Mouse (Mus musculus): ENCODE results near the gene Gtf2a2. TPM values are rescaled to one million over a fixed set of nuclear protein-coding genes. Genes with fewer than 3 reads are reported as not detected.

The Gtf2a2 gene
- total and polyA plus RNA-seq, 2 experiments from 2014 or later: 105 to 203 TPM

DNA sequence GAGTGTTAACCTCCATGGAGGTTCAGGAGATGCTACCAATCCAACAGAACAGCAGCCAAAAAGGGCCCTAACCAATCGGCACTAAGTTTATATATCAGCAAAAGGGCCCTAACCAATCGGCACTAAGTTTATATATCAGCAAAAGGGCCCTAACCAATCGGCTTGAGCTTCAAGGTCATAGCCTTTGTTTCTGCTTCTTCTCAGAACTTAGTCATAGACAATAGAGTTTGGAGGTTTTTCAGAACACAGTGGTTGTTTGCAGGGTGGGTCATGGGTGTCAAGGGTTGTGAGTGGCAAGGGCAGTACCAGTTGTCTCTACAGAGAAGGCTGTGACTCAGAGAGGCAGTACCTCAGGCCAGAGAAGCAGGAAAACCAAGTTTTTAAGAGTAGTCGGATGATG lies 29.8 kb downstream of the Gtf2a2 start:
- DNase-seq (ENCODE audit: low spot score) (no peak), ATAC-seq (ENCODE audit: insufficient read depth, low read depth) (no peak)
- Histone ChIP-seq H3K9me3 (replicated peaks; ENCODE audit: control insufficient read depth, low read length) (no peaks in the 10 kb centered on the region), H3K4me3 (ENCODE audit: low read depth, low read length) (no peak overlapping the region), H3K4me1 (ENCODE audit: control insufficient read depth, insufficient read depth) (no peaks in the 10 kb centered on the region), H3K9ac (replicated peaks; ENCODE audit: low read depth, low read length) (no peak overlapping the region), H3K36me3 (replicated peaks; ENCODE audit: control insufficient read depth, insufficient read depth, low read length) (no peaks in the 10 kb centered on the region), H3K27me3 (ENCODE audit: control insufficient read depth, insufficient read depth, low read length) (no peaks in the 10 kb centered on the region), H3K4me2 (ENCODE audit: low read depth, low read length) (no peak overlapping the region), H3K27ac (ENCODE audit: low read depth) (no peak overlapping the region)
- no peak for TF ChIP-seq CTCF (IDR thresholded peaks at IDR 0.05; ENCODE audit: low read depth)
- TF ChIP-seq EP300 (IDR thresholded peaks at IDR 0.05; ENCODE audit: low read depth): no peak
- 84% methylated on average over 4 of the region's 4 CpGs for WGBS

DNA sequence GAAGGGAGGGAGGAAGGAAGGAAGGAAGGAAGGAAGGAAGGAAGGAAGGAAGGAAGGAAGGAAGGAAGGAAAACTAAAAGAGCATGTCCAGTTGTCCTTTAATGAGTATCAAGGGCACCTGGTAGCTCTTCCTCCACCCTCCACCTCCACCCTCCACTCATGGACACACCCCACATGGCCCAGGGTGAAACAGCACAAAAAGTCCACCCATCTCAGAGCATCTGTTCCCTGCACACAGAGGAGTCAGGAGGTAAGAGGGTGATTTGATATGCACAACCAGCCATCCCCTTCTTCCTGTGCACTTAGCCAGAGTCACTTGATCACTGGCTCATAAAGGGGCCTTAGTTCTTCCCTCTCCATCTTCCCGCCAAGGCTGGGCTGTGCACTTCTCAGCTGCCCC lies 30.6 kb downstream of the Gtf2a2 start:
- no peaks in the 10 kb centered on the region for H3K9me3 ChIP-seq (replicated peaks; ENCODE audit: control insufficient read depth, low read length)
- ATAC-seq (ENCODE audit: insufficient read depth, low read depth): no peak
- 85% methylated on average over 1 of the region's 1 CpGs for WGBS
- H3K36me3 ChIP-seq (replicated peaks; ENCODE audit: control insufficient read depth, insufficient read depth, low read length): no peaks in the 10 kb centered on the region
- H3K4me2 ChIP-seq (ENCODE audit: low read depth, low read length): no peak overlapping the region
- no peaks in the 10 kb centered on the region for H3K4me1 ChIP-seq (ENCODE audit: control insufficient read depth, insufficient read depth)
- H3K9ac ChIP-seq (replicated peaks; ENCODE audit: low read depth, low read length): no peak overlapping the region
- TF ChIP-seq EP300 (IDR thresholded peaks at IDR 0.05; ENCODE audit: low read depth): no peak
- TF ChIP-seq CTCF (IDR thresholded peaks at IDR 0.05; ENCODE audit: low read depth): no peak
- no peak for DNase-seq (ENCODE audit: low spot score)
- no peak overlapping the region for H3K27ac ChIP-seq (ENCODE audit: low read depth)
- H3K27me3 ChIP-seq (ENCODE audit: control insufficient read depth, insufficient read depth, low read length): no peaks in the 10 kb centered on the region
- no peak overlapping the region for H3K4me3 ChIP-seq (ENCODE audit: low read depth, low read length)

DNA sequence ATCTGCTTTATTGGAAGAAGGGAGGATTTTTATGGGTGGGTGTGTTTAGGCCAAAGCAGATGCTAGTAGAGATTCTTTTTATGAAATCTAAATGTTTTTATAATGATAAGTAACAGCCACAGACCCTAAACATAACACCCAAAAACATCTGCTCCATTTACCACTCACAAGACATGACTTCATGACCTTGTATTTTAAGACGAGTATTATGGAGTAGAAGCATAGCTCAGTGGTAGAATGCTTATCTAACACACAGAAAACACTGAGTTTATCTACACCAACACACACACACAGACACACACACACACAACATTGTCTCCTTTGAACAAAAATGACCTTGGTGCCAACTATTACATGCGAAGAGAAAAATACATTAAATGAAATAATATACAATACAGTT lies 32.5 kb downstream of the Gtf2a2 start:
- ATAC-seq (ENCODE audit: insufficient read depth, low read depth) (no peak), DNase-seq (ENCODE audit: low spot score) (no peak)
- H3K4me3 ChIP-seq (ENCODE audit: low read depth, low read length): no peak overlapping the region
- H3K4me2 ChIP-seq (ENCODE audit: low read depth, low read length): no peak overlapping the region
- H3K36me3 ChIP-seq (replicated peaks; ENCODE audit: control insufficient read depth, insufficient read depth, low read length): no peaks in the 10 kb centered on the region
- no peak overlapping the region for H3K27ac ChIP-seq (ENCODE audit: low read depth)
- TF ChIP-seq CTCF (IDR thresholded peaks at IDR 0.05; ENCODE audit: low read depth) (no peak), EP300 (IDR thresholded peaks at IDR 0.05; ENCODE audit: low read depth) (no peak)
- no peaks in the 10 kb centered on the region for H3K9me3 ChIP-seq (replicated peaks; ENCODE audit: control insufficient read depth, low read length)
- WGBS: 36% methylated on average over 2 of the region's 2 CpGs
- no peaks in the 10 kb centered on the region for H3K4me1 ChIP-seq (ENCODE audit: control insufficient read depth, insufficient read depth)
- H3K9ac ChIP-seq (replicated peaks; ENCODE audit: low read depth, low read length): no peak overlapping the region
- H3K27me3 ChIP-seq (ENCODE audit: control insufficient read depth, insufficient read depth, low read length): no peaks in the 10 kb centered on the region

DNA sequence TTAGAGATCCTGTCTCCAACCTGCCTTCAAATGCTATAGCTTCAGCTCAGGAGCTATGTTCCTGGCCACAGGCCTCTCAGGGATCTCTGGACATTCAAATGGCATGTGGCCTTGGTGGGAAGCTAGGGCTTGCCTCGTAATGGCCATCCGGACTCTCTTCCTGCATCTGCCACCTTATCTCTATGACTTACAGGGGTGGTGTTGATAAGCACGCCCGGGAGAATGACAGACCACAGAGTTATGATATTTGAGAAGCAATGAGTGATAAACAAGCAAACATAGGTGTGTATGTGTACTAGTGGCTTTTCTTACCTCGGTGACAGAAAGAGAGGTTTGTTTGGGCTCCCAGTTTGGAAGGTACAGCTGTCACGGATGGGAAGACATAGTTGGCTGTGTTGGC lies 33.9 kb downstream of the Gtf2a2 start:
- DNase-seq (ENCODE audit: low spot score) (no peak), ATAC-seq (ENCODE audit: insufficient read depth, low read depth) (no peak)
- no peak overlapping the region for H3K27ac ChIP-seq (ENCODE audit: low read depth)
- H3K36me3 ChIP-seq (replicated peaks; ENCODE audit: control insufficient read depth, insufficient read depth, low read length): no peaks in the 10 kb centered on the region
- TF ChIP-seq EP300 (IDR thresholded peaks at IDR 0.05; ENCODE audit: low read depth): no peak
- no peak for TF ChIP-seq CTCF (IDR thresholded peaks at IDR 0.05; ENCODE audit: low read depth)
- H3K9ac ChIP-seq (replicated peaks; ENCODE audit: low read depth, low read length): no peak overlapping the region
- 36% methylated on average over 6 of the region's 6 CpGs for WGBS
- no peaks in the 10 kb centered on the region for H3K9me3 ChIP-seq (replicated peaks; ENCODE audit: control insufficient read depth, low read length)
- H3K27me3 ChIP-seq (ENCODE audit: control insufficient read depth, insufficient read depth, low read length): no peaks in the 10 kb centered on the region
- H3K4me1 ChIP-seq (ENCODE audit: control insufficient read depth, insufficient read depth): no peaks in the 10 kb centered on the region
- H3K4me2 ChIP-seq (ENCODE audit: low read depth, low read length): no peak overlapping the region
- no peak overlapping the region for H3K4me3 ChIP-seq (ENCODE audit: low read depth, low read length)

DNA sequence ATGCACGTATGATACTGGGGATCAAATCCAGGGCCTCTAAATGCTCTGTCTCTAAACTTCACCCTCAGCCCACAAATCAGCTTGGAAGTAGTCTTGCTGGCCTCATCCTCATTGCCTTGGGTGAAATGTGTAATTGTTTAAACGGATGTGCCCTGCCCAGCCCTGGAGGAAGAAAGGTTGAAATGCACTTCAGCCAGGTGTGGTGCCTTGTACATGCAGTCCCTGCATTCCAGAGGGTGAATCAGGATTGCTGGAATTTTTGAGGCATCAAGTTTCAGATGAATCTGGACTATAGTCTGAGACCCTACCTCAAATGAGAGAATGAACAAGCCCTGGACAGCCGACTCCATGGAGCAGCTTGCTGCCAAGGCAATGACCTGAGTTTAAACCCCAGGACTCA lies 35.5 kb downstream of the Gtf2a2 start:
- no peaks in the 10 kb centered on the region for H3K9me3 ChIP-seq (replicated peaks; ENCODE audit: control insufficient read depth, low read length)
- H3K36me3 ChIP-seq (replicated peaks; ENCODE audit: control insufficient read depth, insufficient read depth, low read length): no peaks in the 10 kb centered on the region
- ATAC-seq (ENCODE audit: insufficient read depth, low read depth) (no peak), DNase-seq (ENCODE audit: low spot score) (no peak)
- H3K4me1 ChIP-seq (ENCODE audit: control insufficient read depth, insufficient read depth): no peaks in the 10 kb centered on the region
- no peak overlapping the region for H3K4me3 ChIP-seq (ENCODE audit: low read depth, low read length)
- no peak for TF ChIP-seq EP300 (IDR thresholded peaks at IDR 0.05; ENCODE audit: low read depth)
- no peak for TF ChIP-seq CTCF (IDR thresholded peaks at IDR 0.05; ENCODE audit: low read depth)
- no peak overlapping the region for H3K27ac ChIP-seq (ENCODE audit: low read depth)
- no peak overlapping the region for H3K9ac ChIP-seq (replicated peaks; ENCODE audit: low read depth, low read length)
- H3K27me3 ChIP-seq (ENCODE audit: control insufficient read depth, insufficient read depth, low read length): no peaks in the 10 kb centered on the region
- no peak overlapping the region for H3K4me2 ChIP-seq (ENCODE audit: low read depth, low read length)
- WGBS: 72% methylated on average over 3 of the region's 3 CpGs

DNA sequence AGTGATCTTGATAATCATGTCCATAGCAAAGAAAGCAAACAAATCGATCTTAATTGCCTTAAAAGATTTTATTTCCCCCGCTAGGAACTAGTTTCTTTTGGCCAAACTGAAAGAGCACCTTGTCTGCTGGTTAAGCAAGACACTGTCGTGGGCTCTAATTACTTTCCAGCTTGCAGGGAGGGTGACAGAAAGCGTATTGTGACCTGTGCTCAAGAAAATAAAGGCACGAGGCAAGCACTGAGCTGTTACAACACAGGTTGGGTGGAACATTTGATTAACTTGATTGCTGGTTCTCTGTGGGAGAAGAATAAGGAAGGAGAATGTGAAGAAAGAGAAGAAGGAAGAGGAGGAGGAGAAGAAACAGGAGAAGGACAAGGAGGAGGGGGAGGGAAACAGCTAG lies 35.9 kb downstream of the Gtf2a2 start:
- Histone ChIP-seq H3K36me3 (replicated peaks; ENCODE audit: control insufficient read depth, insufficient read depth, low read length) (no peaks in the 10 kb centered on the region), H3K4me3 (ENCODE audit: low read depth, low read length) (no peak overlapping the region), H3K4me1 (ENCODE audit: control insufficient read depth, insufficient read depth) (no peaks in the 10 kb centered on the region), H3K9ac (replicated peaks; ENCODE audit: low read depth, low read length) (no peak overlapping the region), H3K27ac (ENCODE audit: low read depth) (no peak overlapping the region), H3K27me3 (ENCODE audit: control insufficient read depth, insufficient read depth, low read length) (no peaks in the 10 kb centered on the region), H3K4me2 (ENCODE audit: low read depth, low read length) (no peak overlapping the region), H3K9me3 (replicated peaks; ENCODE audit: control insufficient read depth, low read length) (no peaks in the 10 kb centered on the region)
- TF ChIP-seq CTCF (IDR thresholded peaks at IDR 0.05; ENCODE audit: low read depth): no peak
- TF ChIP-seq EP300 (IDR thresholded peaks at IDR 0.05; ENCODE audit: low read depth): no peak
- 60% methylated on average over 5 of the region's 5 CpGs for WGBS
- no peak for ATAC-seq (ENCODE audit: insufficient read depth, low read depth)
- DNase-seq (ENCODE audit: low spot score): no peak

Measured in heart, postnatal 0 days (tissue).